Mouse (Mus musculus) neural tube, embryonic 13.5 days (tissue): ENCODE measurements around the gene Tmc5. TPM values are rescaled to one million over a fixed set of nuclear protein-coding genes. Genes with fewer than 3 reads are reported as not detected.

Source experiments
- ATAC-seq: fragments of 200-750 bp; cut with Nextera tagmentation; 2 replicates; pipeline ENCODE4 v1.8.0; 2017; ENCODE audit warnings: low read depth, mild to moderate bottlenecking, moderate TSS enrichment, moderate library complexity
- H3K27ac ChIP-seq: fragments of 300-500 bp; sonication (generic); replicated peaks from 2 replicates; pipeline ENCODE4 v1.5.1; 2015; ENCODE audit warnings: moderate library complexity, mild to moderate bottlenecking, inconsistent platforms
- H3K27me3 ChIP-seq: fragments of 300-500 bp; sonication (generic); 2 replicates; pipeline ENCODE4 v1.6.1; 2015; ENCODE audit warnings: mild to moderate bottlenecking, inconsistent platforms
- H3K36me3 ChIP-seq: fragments of 300-500 bp; sonication (generic); 2 replicates; pipeline ENCODE4 v1.6.1; 2015; ENCODE audit warnings: mild to moderate bottlenecking, inconsistent platforms
- H3K4me1 ChIP-seq: fragments of 300-500 bp; sonication (generic); replicated peaks from 2 replicates; pipeline ENCODE4 v1.6.1; 2015; ENCODE audit warnings: inconsistent platforms
- H3K4me2 ChIP-seq: fragments of 300-500 bp; sonication (generic); 2 replicates; pipeline ENCODE4 v1.6.1; 2015; ENCODE audit warnings: inconsistent platforms, mild to moderate bottlenecking, moderate library complexity
- H3K4me3 ChIP-seq: fragments of 300-500 bp; sonication (generic); 2 replicates; pipeline ENCODE4 v1.5.1; 2015; ENCODE audit warnings: mild to moderate bottlenecking, inconsistent platforms
- H3K9ac ChIP-seq: fragments of 300-500 bp; sonication (generic); 2 replicates; pipeline ENCODE4 v1.6.1; 2015; ENCODE audit warnings: moderate library complexity, mild to moderate bottlenecking, inconsistent platforms
- H3K9me3 ChIP-seq: fragments of 300-500 bp; sonication (generic); 2 replicates; pipeline ENCODE4 v1.6.1; 2016; ENCODE audit warnings: inconsistent platforms
- WGBS: fragments of 180-500 bp; shearing (Covaris S2); methylation state at CpG from one replicate; pipeline ENCODE4 v1.1.7; 2015; 5-methylcytosine and 5-hydroxymethylcytosine counted together
- polyA plus RNA-seq: library from polyadenylated mRNA; unstranded; fragments of >200 nt; fragmentation: Nextera tagmentation; extraction: Ambion mirVana; gene quantifications from 2 replicates; pipeline ENCODE4 v1.2.1, GENCODE M21; 2015

Gene Tmc5
- polyA plus RNA-seq, 1 experiment from 2014 or later, result 0.18 TPM

DNA sequence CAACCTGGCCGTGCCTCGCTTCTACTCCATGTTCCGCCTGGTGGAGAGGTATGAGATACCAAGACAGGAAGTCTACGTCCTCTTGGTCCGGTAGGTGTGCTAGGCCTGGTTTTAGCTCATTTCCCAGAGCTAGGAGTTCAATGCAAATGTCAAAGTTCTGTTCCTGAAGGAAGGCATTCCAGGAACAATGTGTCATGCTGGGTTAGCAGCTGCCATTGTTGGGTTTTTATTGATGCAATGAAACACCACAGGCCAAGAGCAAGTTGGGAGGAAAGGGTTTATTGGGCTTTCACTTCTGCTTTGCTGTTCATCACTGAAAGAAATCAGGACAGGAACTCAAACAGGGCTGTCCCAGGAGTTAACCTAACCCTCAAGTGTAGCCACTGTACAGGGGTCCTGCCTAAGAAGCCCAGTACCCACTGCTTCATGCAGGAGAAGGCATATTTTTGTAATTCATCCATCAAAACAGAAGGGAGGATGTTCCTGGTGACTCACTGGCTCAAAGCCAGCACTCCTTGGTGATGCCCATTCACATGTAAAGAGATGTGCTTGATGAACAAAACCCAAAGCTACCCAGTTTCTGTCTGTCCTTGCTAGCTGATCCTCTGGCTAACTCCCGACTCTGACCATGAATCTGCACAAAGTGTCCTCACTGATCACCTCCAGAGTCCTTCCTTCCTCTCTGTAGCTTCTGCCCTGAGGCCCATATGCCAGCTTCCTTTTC is 55.6 kb downstream of the Tmc5 start:
- 76% methylated on average over 6 of the region's 6 CpGs for WGBS
- no peak for ATAC-seq
- no peak overlapping the region for H3K9ac ChIP-seq

DNA sequence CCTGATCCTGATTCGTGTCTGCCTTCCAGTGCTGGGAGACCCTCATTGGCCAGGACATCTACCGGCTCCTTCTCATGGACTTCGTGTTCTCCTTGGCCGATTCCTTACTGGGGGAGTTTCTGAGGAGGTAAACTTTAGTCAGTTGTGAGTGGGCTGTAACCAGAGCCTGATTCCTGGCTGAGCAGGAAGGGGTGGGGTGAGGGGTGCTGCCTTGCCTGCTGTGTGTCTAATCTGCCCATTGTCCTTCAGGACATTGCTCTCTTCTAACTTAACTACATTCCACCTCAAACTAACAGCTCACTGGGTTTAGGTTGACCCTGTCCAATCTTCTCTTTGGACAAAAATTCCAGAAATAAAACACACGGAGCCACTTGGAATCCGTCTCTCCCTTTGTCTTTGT is 59.6 kb downstream of the Tmc5 start:
- no peaks in the 10 kb centered on the region for H3K27me3 ChIP-seq
- WGBS, result 31% methylated on average over 6 of the region's 6 CpGs
- H3K36me3 ChIP-seq, result no peaks in the 10 kb centered on the region
- H3K9ac ChIP-seq, result no peak overlapping the region
- no peak overlapping the region for H3K27ac ChIP-seq
- H3K9me3 ChIP-seq, result no peaks in the 10 kb centered on the region
- ATAC-seq, result no peak
- H3K4me3 ChIP-seq, result no peak overlapping the region
- H3K4me2 ChIP-seq, result no peak overlapping the region
- H3K4me1 ChIP-seq, result no peaks in the 10 kb centered on the region

More for the DNA sequence above, 55.6 kb downstream of the Tmc5 start:
- Histone ChIP-seq H3K36me3 (no peaks in the 10 kb centered on the region), H3K4me2 (no peak overlapping the region), H3K27ac (no peak overlapping the region), H3K9me3 (no peaks in the 10 kb centered on the region), H3K4me3 (no peak overlapping the region), H3K27me3 (no peaks in the 10 kb centered on the region), H3K4me1 (no peaks in the 10 kb centered on the region)

DNA sequence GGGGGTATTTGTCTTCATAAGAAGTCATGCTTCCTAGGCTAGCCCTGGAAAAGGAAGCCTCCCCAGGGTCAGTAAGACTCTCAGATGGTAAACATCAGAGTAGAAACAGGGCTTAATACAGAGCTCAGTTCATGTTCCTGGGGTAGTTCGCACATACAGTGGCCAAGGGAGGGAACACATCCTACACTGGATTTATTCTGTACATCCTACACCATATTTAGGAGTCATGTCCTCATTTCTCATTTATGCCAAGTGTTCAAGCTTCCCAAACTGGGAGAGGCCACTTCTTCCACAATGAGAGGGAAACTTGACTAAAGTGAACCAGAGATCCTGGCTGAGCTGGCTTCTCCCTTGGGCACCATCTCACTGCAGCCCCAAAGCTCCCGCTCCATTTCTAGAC is 70.7 kb downstream of the Tmc5 start:
- no peaks in the 10 kb centered on the region for H3K27me3 ChIP-seq
- ATAC-seq, result no peak
- no peak overlapping the region for H3K9ac ChIP-seq
- no peak overlapping the region for H3K27ac ChIP-seq
- no peaks in the 10 kb centered on the region for H3K36me3 ChIP-seq
- H3K4me1 ChIP-seq, result no peaks in the 10 kb centered on the region
- peaks cover 10% of the 10 kb centered on the region for H3K9me3 ChIP-seq
- no peak overlapping the region for H3K4me3 ChIP-seq
- no peak overlapping the region for H3K4me2 ChIP-seq
- WGBS, result 88% methylated on average over 2 of the region's 2 CpGs

DNA sequence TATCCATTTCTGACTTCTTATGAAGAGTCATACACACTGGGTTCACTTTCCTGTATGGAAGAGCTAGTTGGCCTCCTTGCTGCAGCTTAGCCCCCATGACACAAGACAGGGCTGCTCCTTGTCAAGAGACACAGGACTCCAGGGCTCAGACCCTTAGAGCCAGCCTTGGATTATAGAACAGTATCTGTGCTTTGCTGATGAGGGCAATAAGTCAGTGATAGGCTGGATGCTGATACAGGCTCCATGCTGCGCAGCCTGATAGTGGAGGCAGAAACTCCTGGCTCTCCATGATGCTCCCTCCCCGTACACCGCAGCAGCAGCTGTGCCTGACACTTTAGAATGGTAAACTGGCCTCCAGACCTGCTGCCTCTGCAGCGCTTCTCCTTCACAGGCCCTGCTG is 73.0 kb downstream of the Tmc5 start:
- H3K4me3 ChIP-seq, result no peak overlapping the region
- H3K4me2 ChIP-seq, result no peak overlapping the region
- no peaks in the 10 kb centered on the region for H3K9me3 ChIP-seq
- H3K9ac ChIP-seq, result no peak overlapping the region
- no peak overlapping the region for H3K27ac ChIP-seq
- WGBS, result 74% methylated on average over 4 of the region's 4 CpGs
- ATAC-seq, result no peak
- no peaks in the 10 kb centered on the region for H3K36me3 ChIP-seq
- H3K27me3 ChIP-seq, result no peaks in the 10 kb centered on the region
- no peaks in the 10 kb centered on the region for H3K4me1 ChIP-seq

DNA sequence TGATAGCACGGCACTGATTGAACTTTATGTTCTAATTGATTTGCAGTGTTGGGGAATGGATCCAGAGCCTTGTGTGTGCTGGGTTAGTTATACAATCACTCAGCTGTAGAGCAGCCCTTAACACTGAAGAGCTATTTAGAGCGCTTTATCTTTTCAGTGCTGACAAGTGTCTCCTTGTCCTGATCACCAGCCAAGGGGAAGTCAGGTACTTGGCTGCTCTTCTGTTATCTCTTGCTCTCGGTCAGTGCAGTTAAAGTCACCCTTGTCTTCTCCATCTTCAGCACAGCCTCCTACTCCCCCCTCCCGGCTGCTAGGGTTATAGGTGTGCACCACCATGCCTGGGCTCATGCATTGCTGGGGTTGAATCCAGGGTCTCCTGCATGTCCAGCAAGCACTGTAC is 79.7 kb downstream of the Tmc5 start:
- ATAC-seq, result no peak
- Histone ChIP-seq H3K4me3 (no peak overlapping the region), H3K27ac (no peak overlapping the region), H3K9me3 (no peaks in the 10 kb centered on the region), H3K36me3 (no peaks in the 10 kb centered on the region), H3K4me2 (no peak overlapping the region), H3K9ac (no peak overlapping the region), H3K4me1 (no peaks in the 10 kb centered on the region), H3K27me3 (no peaks in the 10 kb centered on the region)
- WGBS, result 81% methylated on average over 4 of the region's 4 CpGs

DNA sequence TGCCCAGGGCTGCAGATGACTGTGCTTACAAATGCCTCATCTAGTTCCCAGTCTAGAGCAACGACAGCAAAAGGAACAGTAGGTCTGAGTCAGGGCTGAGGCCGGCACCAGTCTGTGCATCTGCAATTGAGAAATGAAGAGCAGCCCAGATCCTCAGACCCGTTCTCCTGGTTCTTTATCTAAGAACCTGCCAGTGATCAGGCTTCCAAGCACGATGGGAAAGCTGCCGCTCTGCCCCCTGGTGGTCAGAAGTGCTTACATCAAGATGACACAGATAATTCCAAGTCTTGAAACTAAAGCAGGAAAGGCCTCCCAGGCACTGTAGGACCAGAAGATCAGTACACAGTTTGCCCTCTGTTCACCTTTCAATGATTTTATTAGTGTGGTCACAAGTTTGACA is 91.1 kb downstream of the Tmc5 start:
- no peaks in the 10 kb centered on the region for H3K9me3 ChIP-seq
- H3K27ac ChIP-seq, result no peak overlapping the region
- no peak overlapping the region for H3K9ac ChIP-seq
- no peaks in the 10 kb centered on the region for H3K27me3 ChIP-seq
- no peak overlapping the region for H3K4me2 ChIP-seq
- H3K36me3 ChIP-seq, result peaks cover 63% of the 10 kb centered on the region
- ATAC-seq, result peak; percentile 64; the same call in 1 of the 2 replicates
- 30% methylated on average over 5 of the region's 5 CpGs for WGBS
- H3K4me3 ChIP-seq, result no peak overlapping the region
- H3K4me1 ChIP-seq, result no peaks in the 10 kb centered on the region

DNA sequence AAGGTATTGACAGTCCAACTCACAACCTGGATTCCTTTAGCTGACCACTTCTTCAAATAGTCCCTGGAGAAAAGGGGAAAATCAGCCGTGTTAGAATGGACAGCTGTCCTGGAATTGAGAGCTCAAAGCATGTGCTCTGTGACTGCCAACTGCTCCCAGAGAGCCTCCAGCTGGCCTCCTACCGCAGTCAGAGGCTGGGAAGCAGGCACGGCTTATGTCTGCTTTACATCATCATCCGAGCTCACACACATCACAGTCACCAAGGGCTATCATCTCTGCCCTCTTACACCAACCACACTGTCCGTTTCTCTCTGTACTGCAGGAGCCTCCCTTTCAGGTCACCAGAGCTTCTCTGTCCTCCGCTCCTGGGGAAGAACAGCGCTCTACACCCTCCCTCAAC is 92.0 kb downstream of the Tmc5 start:
- H3K9me3 ChIP-seq, result no peaks in the 10 kb centered on the region
- H3K4me1 ChIP-seq, result no peaks in the 10 kb centered on the region
- H3K27ac ChIP-seq, result no peak overlapping the region
- H3K4me3 ChIP-seq, result no peak overlapping the region
- no peak overlapping the region for H3K4me2 ChIP-seq
- ATAC-seq, result no peak
- no peaks in the 10 kb centered on the region for H3K27me3 ChIP-seq
- peaks cover 72% of the 10 kb centered on the region for H3K36me3 ChIP-seq
- 85% methylated on average over 7 of the region's 7 CpGs for whole genome bisulfite sequencing
- H3K9ac ChIP-seq, result no peak overlapping the region

DNA sequence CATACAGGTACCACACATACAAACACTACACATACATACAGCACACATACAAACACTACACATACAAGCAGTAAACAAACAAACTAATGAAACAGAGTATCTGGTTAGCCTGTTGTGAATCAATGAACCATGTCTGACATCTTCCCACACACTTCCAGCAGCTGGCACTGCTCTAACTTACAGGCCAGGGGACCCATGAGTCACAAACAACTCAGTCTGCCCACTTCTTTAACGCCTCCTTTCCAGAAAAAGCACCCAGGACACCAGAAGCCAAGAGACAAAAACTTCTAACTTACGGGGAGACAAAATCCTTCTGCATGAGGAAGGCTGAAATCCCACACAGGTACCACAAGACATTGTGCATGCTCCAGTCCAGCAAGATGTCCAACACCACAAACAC is 94.2 kb downstream of the Tmc5 start:
- Histone ChIP-seq H3K4me3 (no peak overlapping the region), H3K27ac (no peak overlapping the region), H3K36me3 (peaks cover 91% of the 10 kb centered on the region), H3K27me3 (no peaks in the 10 kb centered on the region), H3K9ac (no peak overlapping the region), H3K4me2 (no peak overlapping the region), H3K9me3 (no peaks in the 10 kb centered on the region), H3K4me1 (no peaks in the 10 kb centered on the region)
- ATAC-seq, result no peak
- 92% methylated on average over 2 of the region's 2 CpGs for WGBS

DNA sequence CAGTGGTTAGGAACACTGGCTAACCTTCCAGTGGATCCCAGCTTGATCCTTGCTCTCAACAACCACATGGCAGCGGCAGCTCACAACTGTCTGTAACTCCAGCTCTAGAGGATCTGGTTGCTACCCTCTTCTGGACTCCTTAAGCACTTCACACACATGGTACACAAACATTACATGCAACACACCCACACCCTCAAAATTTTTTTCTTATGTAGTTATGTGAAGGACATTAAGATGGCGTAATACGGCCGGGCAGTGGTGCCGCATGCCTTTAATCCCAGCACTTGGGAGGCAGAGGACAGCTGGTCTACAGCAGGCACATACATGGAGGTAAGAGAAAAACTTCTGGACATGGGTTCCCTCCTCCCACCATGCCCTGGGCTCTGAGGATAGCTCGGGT is 99.0 kb downstream of the Tmc5 start:
- H3K27ac ChIP-seq, result no peak overlapping the region
- H3K9ac ChIP-seq, result no peak overlapping the region
- H3K27me3 ChIP-seq, result no peaks in the 10 kb centered on the region
- H3K36me3 ChIP-seq, result peaks cover 75% of the 10 kb centered on the region
- H3K4me1 ChIP-seq, result peaks cover 7% of the 10 kb centered on the region; the same call in 1 of the 2 replicates
- H3K4me3 ChIP-seq, result no peak overlapping the region
- H3K9me3 ChIP-seq, result no peaks in the 10 kb centered on the region
- ATAC-seq, result no peak
- WGBS, result 95% methylated on average over 6 of the region's 6 CpGs
- no peak overlapping the region for H3K4me2 ChIP-seq

DNA sequence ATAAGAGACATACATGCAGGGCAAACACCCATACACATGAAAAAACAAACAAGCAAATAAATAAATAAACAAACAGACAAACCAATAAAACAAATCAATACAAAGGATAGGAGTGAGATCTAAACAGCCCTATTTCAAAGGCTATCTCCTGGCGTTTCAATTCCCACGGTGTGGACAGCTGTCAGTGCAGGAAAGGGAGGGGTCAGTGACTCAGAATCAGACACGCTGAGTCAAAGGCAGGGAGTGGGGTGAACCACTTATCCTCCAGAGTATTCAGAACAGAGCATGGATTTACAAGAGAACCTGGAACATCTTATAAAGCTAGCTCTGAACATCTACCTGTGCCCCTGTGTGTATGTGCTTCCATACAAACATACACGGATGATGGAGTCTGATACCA is 100.1 kb downstream of the Tmc5 start:
- no peaks in the 10 kb centered on the region for H3K27me3 ChIP-seq
- H3K4me3 ChIP-seq, result no peak overlapping the region
- H3K9me3 ChIP-seq, result no peaks in the 10 kb centered on the region
- peaks cover 7% of the 10 kb centered on the region; the same call in 1 of the 2 replicates for H3K4me1 ChIP-seq
- peaks cover 71% of the 10 kb centered on the region for H3K36me3 ChIP-seq
- no peak for ATAC-seq
- 85% methylated on average over 4 of the region's 4 CpGs for WGBS
- H3K27ac ChIP-seq, result no peak overlapping the region
- no peak overlapping the region for H3K4me2 ChIP-seq
- no peak overlapping the region for H3K9ac ChIP-seq

DNA sequence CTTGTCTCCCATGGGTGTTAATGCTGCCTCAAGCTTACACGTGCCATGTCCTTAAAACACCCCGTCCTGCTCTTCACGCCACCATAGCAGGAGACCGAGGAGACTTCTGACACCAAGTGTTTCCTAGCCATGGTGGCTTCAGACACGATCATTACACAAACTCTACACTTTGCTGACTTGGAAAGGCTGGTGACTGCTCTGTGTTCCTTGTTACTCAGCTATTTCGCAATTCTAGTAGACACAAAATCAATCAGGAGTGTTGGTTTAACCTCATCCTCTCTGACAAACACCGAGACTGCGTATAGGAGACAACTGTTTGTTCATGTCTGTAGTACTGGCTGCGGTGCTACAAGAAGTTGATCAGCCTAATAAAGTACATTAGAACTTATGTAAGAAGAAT is 101.8 kb downstream of the Tmc5 start:
- Histone ChIP-seq H3K4me1 (peaks cover 18% of the 10 kb centered on the region), H3K4me2 (no peak overlapping the region), H3K27ac (no peak overlapping the region), H3K36me3 (peaks cover 57% of the 10 kb centered on the region), H3K4me3 (no peak overlapping the region), H3K9ac (no peak overlapping the region), H3K9me3 (no peaks in the 10 kb centered on the region), H3K27me3 (no peaks in the 10 kb centered on the region)
- WGBS, result 91% methylated on average over 9 of the region's 9 CpGs
- ATAC-seq, result no peak

DNA sequence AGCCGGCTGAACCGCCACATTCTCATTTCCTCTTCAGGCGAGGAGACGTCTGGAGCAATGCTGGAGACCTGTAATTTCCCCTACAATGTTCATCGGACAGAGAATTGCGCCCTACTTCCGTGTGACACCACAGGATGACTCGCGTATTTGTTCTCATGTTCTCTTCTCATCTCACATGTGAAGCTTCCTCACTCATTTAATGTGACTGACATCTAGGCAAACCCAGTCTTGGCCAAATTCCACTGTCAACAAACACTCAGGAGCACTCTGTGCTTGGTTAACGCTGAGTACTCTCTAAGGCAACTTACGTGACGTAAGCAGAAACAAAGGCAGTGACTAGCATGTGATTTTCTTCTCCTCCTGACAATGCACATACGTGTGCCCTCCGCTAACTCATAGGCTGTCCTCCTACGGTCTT is 106.1 kb downstream of the Tmc5 start:
- Histone ChIP-seq H3K27ac (no peak overlapping the region), H3K27me3 (no peaks in the 10 kb centered on the region), H3K9me3 (no peaks in the 10 kb centered on the region), H3K9ac (no peak overlapping the region), H3K36me3 (peaks cover 16% of the 10 kb centered on the region), H3K4me3 (no peak overlapping the region), H3K4me1 (peaks cover 36% of the 10 kb centered on the region), H3K4me2 (peak overlapping the region; percentile 64)
- no peak for ATAC-seq
- 90% methylated on average over 15 of the region's 15 CpGs for WGBS
